17 mouse cellular contexts compared by ENCODE assay signal in genomic region chr11:5243208-5243607, GRCm38 (mm10). TPM values are rescaled to one million over a fixed set of nuclear protein-coding genes. Genes with fewer than 3 reads are reported as not detected.
DNase-seq lines count a peak whose midpoint lies in the region; ATAC-seq and TF ChIP-seq lines count a peak whose summit lies in the region.
"Had no signal": no experiment of that assay in that cellular context is flagged by ENCODE, and none has a peak within 500 bp of the region (broad histone marks: within the 10 kb centered on the region; RNA-seq: fewer than 3 reads in every experiment).

No protein-coding gene starts in this region.

- peaks cover 50% of the 10 kb centered on the region for H3K4me1 ChIP-seq in heart, embryonic 16.5 days (ENCODE audit: control insufficient read depth, insufficient read depth, low read length)
- H3K4me1 ChIP-seq in heart, embryonic 10.5 days = peaks cover 54% of the 10 kb centered on the region
- H3K4me1 ChIP-seq in lung, embryonic 15.5 days = peaks cover 57% of the 10 kb centered on the region
- H3K4me1 ChIP-seq in embryonic facial prominence, embryonic 15.5 days = peaks cover 66% of the 10 kb centered on the region

- no peaks in the 10 kb centered on the region for H3K9me3 ChIP-seq in heart, embryonic 16.5 days (replicated peaks; ENCODE audit: control insufficient read depth, low read length)
- H3K9me3 ChIP-seq in heart, embryonic 10.5 days = no peaks in the 10 kb centered on the region
- no peaks in the 10 kb centered on the region for H3K9me3 ChIP-seq in lung, embryonic 15.5 days
- H3K9me3 ChIP-seq in embryonic facial prominence, embryonic 15.5 days (replicated peaks) = no peaks in the 10 kb centered on the region
- H3K9me3 ChIP-seq: forebrain, embryonic 10.5 days; hindbrain, embryonic 10.5 days; intestine, embryonic 15.5 days had no signal

- TF ChIP-seq CTCF in gastrocnemius, adult 2 months (IDR thresholded peaks at IDR 0.05) = no peak

- no peak overlapping the region for H3K4me2 ChIP-seq in heart, embryonic 16.5 days (ENCODE audit: low read depth, low read length)
- no peak overlapping the region for H3K4me2 ChIP-seq in lung, embryonic 15.5 days
- H3K4me2 ChIP-seq in embryonic facial prominence, embryonic 15.5 days (replicated peaks) = peak overlapping the region; percentile 48; the same call in 1 of the 2 replicates

- peaks cover 6% of the 10 kb centered on the region for H3K36me3 ChIP-seq in heart, embryonic 16.5 days (ENCODE audit: control insufficient read depth, insufficient read depth)
- H3K36me3 ChIP-seq in heart, embryonic 10.5 days = peaks cover 24% of the 10 kb centered on the region
- peaks cover 5% of the 10 kb centered on the region; the same call in 1 of the 2 replicates for H3K36me3 ChIP-seq in lung, embryonic 15.5 days
- peaks cover 27% of the 10 kb centered on the region for H3K36me3 ChIP-seq in embryonic facial prominence, embryonic 15.5 days

- H3K4me3 ChIP-seq in gastrocnemius, adult 2 months = no peak overlapping the region
- H3K4me3 ChIP-seq in heart, embryonic 16.5 days (ENCODE audit: low read length) = no peak overlapping the region
- H3K4me3 ChIP-seq in heart, embryonic 10.5 days = no peak overlapping the region
- H3K4me3 ChIP-seq in lung, embryonic 15.5 days = no peak overlapping the region
- no peak overlapping the region for H3K4me3 ChIP-seq in embryonic facial prominence, embryonic 15.5 days (replicated peaks)
- H3K4me3 ChIP-seq: erythroblast, embryonic 14.5 days; forebrain, embryonic 10.5 days; hindbrain, embryonic 10.5 days; intestine, embryonic 15.5 days had no signal

- H3K27ac ChIP-seq in gastrocnemius, adult 2 months = peak overlapping the region; percentile 85; the same call in 1 of the 2 replicates
- H3K27ac ChIP-seq in heart, embryonic 16.5 days (ENCODE audit: low read length) = peak overlapping the region; percentile 16; the same call in 1 of the 2 replicates
- no peak overlapping the region for H3K27ac ChIP-seq in heart, embryonic 10.5 days
- H3K27ac ChIP-seq in lung, embryonic 15.5 days = peak overlapping the region; percentile 82; the same call in 1 of the 2 replicates
- H3K27ac ChIP-seq in embryonic facial prominence, embryonic 15.5 days (replicated peaks) = peak overlapping the region; percentile 94; the same call in 1 of the 2 replicates
- H3K27ac ChIP-seq: hindbrain, embryonic 14.5 days had no signal

- H3K9ac ChIP-seq in heart, embryonic 16.5 days (ENCODE audit: low read length) = no peak overlapping the region
- H3K9ac ChIP-seq in lung, embryonic 15.5 days = no peak overlapping the region
- no peak overlapping the region for H3K9ac ChIP-seq in embryonic facial prominence, embryonic 15.5 days
- H3K9ac ChIP-seq: hindbrain, embryonic 14.5 days; intestine, embryonic 15.5 days had no signal

- DNase-seq in gastrocnemius, adult 2 months = no peak
- DNase-seq in gastrocnemius, postnatal 4 days (ENCODE audit: low spot score in 2 of 2) = no peak
- no peak for DNase-seq in heart, embryonic 10.5 days (ENCODE audit: low spot score)
- no peak for DNase-seq in lung, postnatal 10 days
- no peak for DNase-seq in cerebellum, postnatal 25 days
- DNase-seq: cerebellum, adult 11-12 months; cerebellum, adult 9-10 months; cerebellum, postnatal 36 days had no signal

- intact Hi-C loops in gastrocnemius, adult 2 months (cut with DNase I) = no loop called here

- ATAC-seq in heart, embryonic 16.5 days (replicated peaks; ENCODE audit: extremely low read depth, insufficient read depth, low FRiP score) = no peak
- no peak for ATAC-seq in lung, embryonic 15.5 days (ENCODE audit: borderline replicate concordance, extremely low read depth, low FRiP score, low TSS enrichment)
- ATAC-seq in embryonic facial prominence, embryonic 15.5 days (ENCODE audit: insufficient number of reproducible peaks, low FRiP score, low TSS enrichment, low read depth) = no peak
- ATAC-seq: forebrain, embryonic 14.5 days had no signal

- no peaks in the 10 kb centered on the region for H3K27me3 ChIP-seq in heart, embryonic 16.5 days (ENCODE audit: control insufficient read depth, insufficient read depth, low read length)
- H3K27me3 ChIP-seq in heart, embryonic 10.5 days (ENCODE audit: insufficient read depth, poor library complexity, severe bottlenecking) = no peaks in the 10 kb centered on the region
- no peaks in the 10 kb centered on the region for H3K27me3 ChIP-seq in lung, embryonic 15.5 days
- H3K27me3 ChIP-seq in embryonic facial prominence, embryonic 15.5 days = no peaks in the 10 kb centered on the region
- H3K27me3 ChIP-seq: intestine, embryonic 15.5 days had no signal

- WGBS in heart, embryonic 16.5 days = 92% methylated on average over 7 of the region's 7 CpGs
- 91% methylated on average over 7 of the region's 7 CpGs for WGBS in heart, embryonic 10.5 days
- WGBS in lung, embryonic 15.5 days = 91% methylated on average over 7 of the region's 7 CpGs
- WGBS in embryonic facial prominence, embryonic 15.5 days = 93% methylated on average over 7 of the region's 7 CpGs

RNA-seq across cellular contexts. Expression of gene Kremen1, which starts 18.1 kb away (rescaled TPM):
- 10 to 100 TPM; 39.4 to 58.7 TPM for total RNA-seq in gastrocnemius, adult 2 months (2021)
- total RNA-seq in gastrocnemius, postnatal 4 days (2021) = 100 to 1,000 TPM in 1 of 2 experiments, 10 to 100 TPM in 1; 99.8 to 106 TPM
- 28.1 and 34.0 TPM in 2 replicates for polyA plus RNA-seq in heart, embryonic 16.5 days (2015; fragmentation: Nextera tagmentation; extraction: Ambion mirVana)
- polyA plus RNA-seq in heart, embryonic 10.5 days (2016; fragmentation: Nextera tagmentation; extraction: Ambion mirVana) = 18.3 and 34.4 TPM in 2 replicates
- polyA plus RNA-seq in lung, embryonic 15.5 days (2015; fragmentation: Nextera tagmentation; extraction: Ambion mirVana) = 18.1 and 18.4 TPM in 2 replicates
- polyA plus RNA-seq in embryonic facial prominence, embryonic 15.5 days (2015; fragmentation: Nextera tagmentation; extraction: Ambion mirVana) = 39.5 and 40.5 TPM in 2 replicates
